Mouse (Mus musculus) adrenal gland, postnatal 10 days (tissue): ENCODE results near the gene Atoh1. TPM values are rescaled to one million over a fixed set of nuclear protein-coding genes. Genes with fewer than 3 reads are reported as not detected.

Experiments used
- DNase-seq: peaks from one replicate; pipeline ENCODE4 v3.0.0; 2021; ENCODE audit warnings: mixed read lengths
- long read RNA-seq, 2 experiments: library from polyadenylated mRNA; stranded (forward); transcript quantifications; one replicate each; pipeline ENCODE4 v2.0.0; 2021
- total RNA-seq, 2 experiments: library from RNA; stranded (reverse); gene quantifications; 2 replicates each; pipeline ENCODE4 v1.2.3; 2021

Gene Atoh1
- under 1 TPM in 1 of 2 experiments, not detected in 1; 0.30 TPM for total RNA-seq
- long read RNA-seq, experiment 1, result 0 reads
- long read RNA-seq, experiment 2, result 0 reads

DNA sequence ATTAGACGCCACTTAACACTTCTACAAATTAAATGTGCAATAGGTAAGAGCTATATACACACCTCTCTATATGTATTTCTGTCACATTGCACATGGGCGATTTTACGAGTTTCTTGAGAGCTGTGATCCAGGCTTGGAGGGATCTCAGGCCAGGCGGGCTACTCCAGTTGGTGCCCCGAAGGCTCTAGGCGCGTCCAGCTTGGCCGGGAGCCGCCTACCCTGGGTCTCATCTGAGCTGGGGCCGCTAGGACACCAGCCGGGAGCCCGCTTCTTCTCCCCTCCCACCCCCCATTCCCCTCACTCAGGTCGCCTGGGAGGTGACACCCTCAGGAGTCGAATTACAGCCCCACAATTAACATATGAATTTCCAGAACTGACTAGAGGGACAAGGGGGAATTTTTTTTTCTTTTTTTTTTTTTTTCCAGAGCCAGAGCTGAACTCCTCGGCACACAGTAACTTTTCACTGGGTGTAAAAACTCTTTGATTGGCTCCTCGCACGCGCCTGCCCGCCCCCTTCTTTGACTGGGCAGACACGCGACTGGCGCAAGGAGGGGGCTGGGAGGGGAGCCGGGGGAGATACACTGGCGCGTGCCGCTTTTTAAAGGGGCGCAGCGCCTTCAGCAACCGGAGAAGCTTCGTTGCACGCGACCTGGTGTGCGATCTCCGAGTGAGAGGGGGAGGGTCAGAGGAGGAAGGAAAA is at the start of gene Atoh1:
TSS of gene Atoh1 (plus strand) at position 627 of the 700 bp plus-strand sequence.
- DNase-seq, result peak; percentile 75

- DNase-seq, result peak; percentile 57
Measured at GRCm38 (mm10) chr6:64683974-64684373, 45.0 kb upstream of the Atoh1 start.

GRCm38 (mm10) chr6:64684973-64685372 is 44.0 kb upstream of the Atoh1 start:
- peak; percentile 47 for DNase-seq

- no peak for DNase-seq
Measured at GRCm38 (mm10) chr6:64688181-64688944, 40.6 kb upstream of the Atoh1 start.

- no peak for DNase-seq
Measured at GRCm38 (mm10) chr6:64694688-64695087, 34.2 kb upstream of the Atoh1 start.

DNA sequence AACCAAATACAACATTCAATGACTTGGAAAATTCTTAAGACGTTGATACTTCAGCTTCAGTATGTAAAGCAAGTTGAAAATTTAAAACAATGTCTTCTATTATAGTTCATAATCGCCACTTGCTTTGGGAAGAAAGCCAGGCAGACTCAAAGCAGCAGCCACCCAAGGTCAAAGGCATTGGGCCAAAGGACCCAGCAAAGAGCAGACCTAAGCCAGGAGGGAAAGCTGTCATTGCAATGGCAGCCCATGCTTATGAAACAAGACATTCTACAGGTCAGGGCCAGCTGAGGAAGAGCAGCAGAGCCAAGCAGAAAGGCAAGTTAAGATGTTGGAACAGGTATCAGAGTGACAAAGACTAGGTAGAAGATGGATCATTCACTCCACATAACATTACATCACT is 25.3 kb upstream of the Atoh1 start:
- DNase-seq, result peak; percentile 34

- peak; percentile 78 for DNase-seq
Measured at GRCm38 (mm10) chr6:64727751-64728403, 1.0 kb upstream of the Atoh1 start.

DNA sequence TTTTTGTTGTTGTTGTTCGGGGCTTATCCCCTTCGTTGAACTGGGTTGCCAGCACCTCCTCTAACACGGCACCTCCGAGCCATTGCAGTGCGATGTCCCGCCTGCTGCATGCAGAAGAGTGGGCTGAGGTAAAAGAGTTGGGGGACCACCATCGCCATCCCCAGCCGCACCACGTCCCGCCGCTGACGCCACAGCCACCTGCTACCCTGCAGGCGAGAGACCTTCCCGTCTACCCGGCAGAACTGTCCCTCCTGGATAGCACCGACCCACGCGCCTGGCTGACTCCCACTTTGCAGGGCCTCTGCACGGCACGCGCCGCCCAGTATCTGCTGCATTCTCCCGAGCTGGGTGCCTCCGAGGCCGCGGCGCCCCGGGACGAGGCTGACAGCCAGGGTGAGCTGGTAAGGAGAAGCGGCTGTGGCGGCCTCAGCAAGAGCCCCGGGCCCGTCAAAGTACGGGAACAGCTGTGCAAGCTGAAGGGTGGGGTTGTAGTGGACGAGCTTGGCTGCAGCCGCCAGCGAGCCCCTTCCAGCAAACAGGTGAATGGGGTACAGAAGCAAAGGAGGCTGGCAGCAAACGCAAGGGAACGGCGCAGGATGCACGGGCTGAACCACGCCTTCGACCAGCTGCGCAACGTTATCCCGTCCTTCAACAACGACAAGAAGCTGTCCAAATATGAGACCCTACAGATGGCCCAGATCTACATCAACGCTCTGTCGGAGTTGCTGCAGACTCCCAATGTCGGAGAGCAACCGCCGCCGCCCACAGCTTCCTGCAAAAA is 496 bp downstream of the Atoh1 start:
- peak; percentile 49 for DNase-seq

GRCm38 (mm10) chr6:64730030-64730429 is 1.1 kb downstream of the Atoh1 start:
- no peak for DNase-seq

GRCm38 (mm10) chr6:64730506-64731020 is 1.6 kb downstream of the Atoh1 start:
- DNase-seq, result no peak

DNA sequence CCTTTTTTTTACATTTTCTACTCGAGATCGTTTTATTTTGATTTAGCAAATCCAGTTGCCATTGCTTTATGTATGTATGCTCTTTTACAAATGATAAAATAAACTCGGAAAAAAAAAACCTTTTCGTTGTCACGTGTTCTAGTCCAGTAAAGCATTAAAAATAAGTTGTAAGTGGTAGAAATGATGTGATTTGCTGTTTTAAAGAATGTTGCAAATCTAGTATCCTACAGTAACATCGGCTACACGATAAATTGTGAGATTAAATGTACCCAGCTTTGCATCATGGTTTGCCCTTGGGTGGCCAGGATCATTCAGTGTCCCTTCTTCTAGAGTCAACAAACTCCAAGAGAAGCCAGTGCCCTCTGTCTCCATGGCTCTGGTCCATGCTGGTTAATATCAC is 2.2 kb downstream of the Atoh1 start:
- DNase-seq, result no peak

DNA sequence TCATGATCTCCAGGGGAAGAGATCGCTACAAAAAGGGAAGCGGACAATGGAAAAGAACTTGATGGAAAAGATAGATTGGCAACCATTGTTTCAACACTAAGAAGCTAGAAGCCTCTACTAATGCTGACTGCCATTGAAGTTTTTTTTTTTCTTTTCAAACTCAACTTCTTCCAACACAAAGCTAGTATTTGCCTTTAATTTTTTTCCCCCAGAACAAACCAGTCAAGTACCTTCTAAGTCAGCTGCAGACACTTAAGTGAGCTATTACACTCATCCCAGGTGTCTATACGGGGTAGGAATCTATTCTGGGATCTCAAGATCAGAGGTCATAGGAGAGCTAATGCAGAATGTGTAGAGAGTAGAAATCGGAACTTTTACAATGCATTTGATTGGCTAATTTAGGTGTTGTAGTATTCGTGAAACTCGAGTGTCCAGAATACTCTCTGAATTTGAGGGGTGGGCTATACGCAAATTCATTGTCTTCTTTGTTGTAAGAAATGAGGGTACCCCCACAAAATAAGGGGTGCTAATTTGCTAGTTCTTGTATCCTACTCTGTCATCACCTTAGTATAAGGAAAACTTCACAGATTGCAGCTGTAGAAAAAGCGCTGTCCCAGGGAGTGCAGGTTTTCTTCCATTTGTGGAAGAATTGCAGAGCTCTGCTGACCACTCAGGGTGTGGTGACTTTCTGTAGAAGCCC is 2.8 kb downstream of the Atoh1 start:
- DNase-seq, result no peak

DNA sequence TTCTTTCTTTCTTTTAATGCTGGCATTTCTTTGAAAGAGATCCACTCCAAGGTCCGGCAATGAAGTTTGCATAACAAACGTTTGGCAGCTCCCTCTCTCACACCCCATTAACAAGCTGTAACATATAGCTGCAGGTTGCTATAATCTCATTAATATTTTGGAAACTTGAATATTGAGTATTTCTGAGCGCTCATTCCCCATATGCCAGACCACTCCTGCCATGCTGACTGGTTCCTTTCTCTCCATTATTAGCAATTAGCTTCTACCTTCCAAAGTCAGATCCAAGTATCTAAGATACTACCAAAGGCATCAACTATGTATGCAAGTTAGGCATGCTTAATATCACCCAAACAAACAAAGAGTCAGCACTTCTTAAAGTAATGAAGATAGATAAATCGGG is 4.4 kb downstream of the Atoh1 start:
- DNase-seq, result no peak

DNA sequence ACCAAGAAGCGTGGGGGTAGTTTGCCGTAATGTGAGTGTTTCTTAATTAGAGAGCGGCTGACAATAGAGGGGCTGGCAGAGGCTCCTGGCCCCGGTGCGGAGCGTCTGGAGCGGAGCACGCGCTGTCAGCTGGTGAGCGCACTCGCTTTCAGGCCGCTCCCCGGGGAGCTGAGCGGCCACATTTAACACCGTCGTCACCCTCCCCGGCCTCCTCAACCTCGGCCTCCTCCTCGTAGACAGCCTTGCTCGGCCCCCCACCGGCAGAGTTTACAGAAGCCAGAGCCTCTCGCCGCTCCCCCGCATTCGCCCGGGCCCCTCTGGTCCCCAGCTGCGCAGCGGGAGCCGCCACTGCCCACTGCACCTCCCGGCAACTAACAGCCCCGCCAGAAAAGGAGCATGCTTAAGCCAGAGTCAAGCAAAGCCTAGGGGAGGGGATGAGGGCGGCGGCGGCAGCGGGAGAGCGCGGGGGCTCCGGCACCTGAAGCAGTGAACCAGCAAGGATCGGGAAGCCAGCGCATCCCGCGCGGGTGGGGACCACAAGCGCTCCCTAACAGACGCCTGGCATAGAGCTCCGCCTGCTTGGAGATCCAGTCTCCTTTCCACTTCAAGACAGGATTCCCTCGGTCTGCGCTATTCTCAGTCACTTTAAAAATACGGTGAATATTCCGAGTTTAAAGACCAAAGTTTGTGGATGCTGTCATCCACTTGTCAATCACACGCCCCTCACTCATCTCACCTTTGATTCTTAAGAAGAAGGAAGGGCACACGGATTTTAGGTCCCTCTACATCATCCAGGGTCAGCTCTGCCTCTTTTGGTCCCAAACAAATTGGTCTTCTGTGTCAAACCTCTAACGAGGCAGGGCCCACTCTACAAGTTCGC is 5.8 kb downstream of the Atoh1 start:
- DNase-seq, result peak; percentile 16

DNA sequence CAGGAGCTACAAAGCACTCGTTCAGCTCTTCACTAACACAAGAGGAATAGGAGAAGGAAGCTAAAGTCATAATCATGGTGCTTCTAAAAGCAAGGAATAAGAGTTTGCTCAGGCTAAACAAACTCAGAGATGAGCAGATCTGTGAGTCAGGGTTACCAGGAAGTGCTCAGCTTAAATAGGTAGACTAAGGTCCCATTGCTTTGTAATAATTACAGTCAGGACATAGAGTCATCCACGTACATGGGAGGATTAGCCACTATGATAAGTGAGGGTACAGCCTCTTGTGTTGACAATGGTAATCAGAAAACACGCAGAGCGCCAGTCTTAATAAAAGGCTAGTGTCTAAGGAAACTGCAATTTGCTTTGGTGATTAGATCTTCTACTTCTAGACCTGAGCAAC is 7.4 kb downstream of the Atoh1 start:
- DNase-seq, result no peak

DNA sequence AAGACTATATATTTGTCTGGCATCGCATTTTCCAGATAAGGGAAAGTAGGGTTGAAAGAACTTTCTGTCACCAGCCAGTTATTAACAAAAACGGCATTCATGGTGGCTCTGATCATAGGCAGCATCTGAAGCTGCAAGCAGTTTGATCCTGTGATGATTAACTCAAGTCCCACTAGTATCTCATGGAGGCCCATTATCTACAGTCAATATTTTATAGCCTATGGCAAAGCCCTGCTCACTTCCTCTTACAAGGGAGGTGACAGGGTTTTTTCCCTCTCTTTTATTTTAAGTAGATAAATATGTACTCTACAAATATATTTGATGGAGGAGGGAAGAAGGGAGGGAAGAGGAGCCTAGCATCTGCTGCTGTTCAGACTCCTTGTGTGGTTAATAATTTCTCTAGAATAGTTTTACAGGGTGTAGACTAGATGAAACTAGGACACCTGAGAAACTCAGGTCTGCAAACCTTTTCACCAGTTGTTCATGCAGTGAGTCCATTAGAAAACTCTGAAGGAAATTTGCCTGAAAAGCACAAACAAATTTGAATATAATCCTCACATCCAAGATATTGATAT is 14.1 kb downstream of the Atoh1 start:
- no peak for DNase-seq

GRCm38 (mm10) chr6:64754515-64754914 is 25.6 kb downstream of the Atoh1 start:
- no peak for DNase-seq

- DNase-seq, result no peak
Measured at GRCm38 (mm10) chr6:64763901-64764300, 35.0 kb downstream of the Atoh1 start.

DNA sequence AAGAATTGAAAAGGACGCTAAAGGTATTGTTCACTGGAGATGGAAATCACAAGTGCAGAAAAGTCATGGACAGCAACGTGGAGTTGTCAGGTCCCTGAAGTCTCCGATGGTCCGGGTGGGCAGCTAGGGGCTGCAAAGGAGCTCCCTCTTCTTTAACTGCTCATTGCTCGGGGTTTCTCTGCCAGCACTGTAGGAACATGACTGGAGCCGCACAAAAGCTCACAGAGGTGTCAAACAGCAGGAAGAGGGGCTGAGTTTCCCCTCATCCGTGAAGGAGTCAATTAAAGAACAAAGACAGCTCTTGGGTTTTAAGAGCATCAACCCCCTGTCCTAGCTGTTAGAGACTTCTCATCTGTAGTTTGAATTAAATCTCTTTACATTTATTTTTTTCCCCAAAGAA is 44.5 kb downstream of the Atoh1 start:
- no peak for DNase-seq
